Mouse (Mus musculus) embryonic facial prominence, embryonic 12.5 days (tissue): ENCODE measurements around the gene Ccdc175. TPM values are rescaled to one million over a fixed set of nuclear protein-coding genes. Genes with fewer than 3 reads are reported as not detected.

Experiments
- ATAC-seq: fragments of 200-750 bp; cut with Nextera tagmentation; 2 replicates; pipeline ENCODE4 v1.8.0; 2017; ENCODE audit not compliant: insufficient number of reproducible peaks, insufficient read depth, low FRiP score, low TSS enrichment
- H3K27ac ChIP-seq: fragments of 300-500 bp; sonication (generic); 2 replicates; pipeline ENCODE4 v1.5.1; 2016; ENCODE audit warnings: mild to moderate bottlenecking
- H3K27me3 ChIP-seq: fragments of 300-500 bp; sonication (generic); 2 replicates; pipeline ENCODE4 v1.6.1; 2016; ENCODE audit warnings: mild to moderate bottlenecking, moderate library complexity
- H3K36me3 ChIP-seq: fragments of 300-500 bp; sonication (generic); 2 replicates; pipeline ENCODE4 v1.6.1; 2016; ENCODE audit warnings: mild to moderate bottlenecking
- H3K4me1 ChIP-seq: fragments of 300-500 bp; sonication (generic); 2 replicates; pipeline ENCODE4 v1.6.1; 2016
- H3K4me2 ChIP-seq: fragments of 300-500 bp; sonication (generic); replicated peaks from 2 replicates; pipeline ENCODE4 v1.6.1; 2016; ENCODE audit warnings: mild to moderate bottlenecking, moderate library complexity
- H3K4me3 ChIP-seq: fragments of 300-500 bp; sonication (generic); 2 replicates; pipeline ENCODE4 v1.5.1; 2016; ENCODE audit warnings: mild to moderate bottlenecking
- H3K9ac ChIP-seq: fragments of 300-500 bp; sonication (generic); 2 replicates; pipeline ENCODE4 v1.6.1; 2016; ENCODE audit warnings: mild to moderate bottlenecking, moderate library complexity
- H3K9me3 ChIP-seq: fragments of 300-500 bp; sonication (generic); 2 replicates; pipeline ENCODE4 v1.6.1; 2016; ENCODE audit warnings: mild to moderate bottlenecking, moderate library complexity
- WGBS: fragments of 180-500 bp; shearing (Covaris S2); methylation state at CpG from one replicate; pipeline ENCODE4 v1.1.7; 2016; 5-methylcytosine and 5-hydroxymethylcytosine counted together
- polyA plus RNA-seq: library from polyadenylated mRNA; unstranded; fragments of >200 nt; fragmentation: Nextera tagmentation; extraction: Ambion mirVana; gene quantifications from 2 replicates; pipeline ENCODE4 v1.2.1, GENCODE M21; 2016

Ccdc175 gene
- not detected in 2 replicates for polyA plus RNA-seq

- no peak within 1 kb of the TSS for H3K27ac ChIP-seq
- ATAC-seq, result no peak
- H3K27me3 ChIP-seq, result no peaks in the 10 kb centered on the region
- H3K4me3 ChIP-seq, result no peak within 1 kb of the TSS
- H3K4me2 ChIP-seq, result no peak within 1 kb of the TSS
- no peaks in the 10 kb centered on the region for H3K4me1 ChIP-seq
- H3K9ac ChIP-seq, result no peak within 1 kb of the TSS
- H3K9me3 ChIP-seq, result no peaks in the 10 kb centered on the region
- H3K36me3 ChIP-seq, result no peaks in the 10 kb centered on the region
- WGBS, result 77% methylated on average over 12 of the region's 12 CpGs
Measured at GRCm38 (mm10) chr12:72184929-72185328, at the start of gene Ccdc175. Gene Ccdc175 (minus strand): TSS chr12:72185029.

- Histone ChIP-seq H3K4me1 (0 out of 2 replicates have a peak, but pooled peaks cover 2% of the 10 kb centered on the region), H3K9me3 (no peaks in the 10 kb centered on the region), H3K36me3 (no peaks in the 10 kb centered on the region), H3K27me3 (peaks cover 27% of the 10 kb centered on the region), H3K27ac (no peak overlapping the region), H3K9ac (no peak overlapping the region), H3K4me2 (0 out of 2 replicates have a peak overlapping the region, but pooled peaks have one; percentile 5), H3K4me3 (no peak overlapping the region)
- 87% methylated on average over 3 of the region's 3 CpGs for WGBS
- no peak for ATAC-seq
Measured at GRCm38 (mm10) chr12:72234151-72234550, 49.3 kb upstream of the Ccdc175 start.

GRCm38 (mm10) chr12:72232826-72233790 lies 48.3 kb upstream of the Ccdc175 start:
- Histone ChIP-seq H3K4me3 (no peak overlapping the region), H3K4me1 (0 out of 2 replicates have a peak, but pooled peaks cover 2% of the 10 kb centered on the region), H3K4me2 (no peak overlapping the region), H3K9me3 (no peaks in the 10 kb centered on the region), H3K27ac (no peak overlapping the region), H3K9ac (no peak overlapping the region), H3K36me3 (no peaks in the 10 kb centered on the region), H3K27me3 (peaks cover 21% of the 10 kb centered on the region)
- 87% methylated on average over 19 of the region's 19 CpGs for WGBS
- ATAC-seq, result no peak

- Histone ChIP-seq H3K4me1 (0 out of 2 replicates have a peak, but pooled peaks cover 2% of the 10 kb centered on the region), H3K4me3 (no peak overlapping the region), H3K36me3 (no peaks in the 10 kb centered on the region), H3K27ac (no peak overlapping the region), H3K27me3 (peaks cover 13% of the 10 kb centered on the region), H3K9ac (no peak overlapping the region), H3K9me3 (no peaks in the 10 kb centered on the region), H3K4me2 (no peak overlapping the region)
- no peak for ATAC-seq
- 80% methylated on average over 3 of the region's 3 CpGs for WGBS
Measured at GRCm38 (mm10) chr12:72232176-72232575, 47.3 kb upstream of the Ccdc175 start.

GRCm38 (mm10) chr12:72229451-72230196 lies 44.8 kb upstream of the Ccdc175 start:
- H3K27me3 ChIP-seq, result no peaks in the 10 kb centered on the region
- no peak for ATAC-seq
- H3K4me2 ChIP-seq, result no peak overlapping the region
- H3K4me1 ChIP-seq, result no peaks in the 10 kb centered on the region
- WGBS, result 81% methylated on average over 8 of the region's 8 CpGs
- no peak overlapping the region for H3K9ac ChIP-seq
- H3K27ac ChIP-seq, result no peak overlapping the region
- H3K9me3 ChIP-seq, result no peaks in the 10 kb centered on the region
- no peaks in the 10 kb centered on the region for H3K36me3 ChIP-seq
- no peak overlapping the region for H3K4me3 ChIP-seq

- 82% methylated on average over 6 of the region's 6 CpGs for WGBS
- Histone ChIP-seq H3K36me3 (no peaks in the 10 kb centered on the region), H3K4me1 (no peaks in the 10 kb centered on the region), H3K9me3 (no peaks in the 10 kb centered on the region), H3K4me3 (no peak overlapping the region), H3K27ac (no peak overlapping the region), H3K27me3 (no peaks in the 10 kb centered on the region), H3K4me2 (no peak overlapping the region), H3K9ac (no peak overlapping the region)
- no peak for ATAC-seq
Measured at GRCm38 (mm10) chr12:72227731-72228130, 42.9 kb upstream of the Ccdc175 start.

GRCm38 (mm10) chr12:72225371-72225770 lies 40.5 kb upstream of the Ccdc175 start:
- no peaks in the 10 kb centered on the region for H3K4me1 ChIP-seq
- H3K4me2 ChIP-seq, result no peak overlapping the region
- H3K9me3 ChIP-seq, result no peaks in the 10 kb centered on the region
- H3K9ac ChIP-seq, result no peak overlapping the region
- H3K27ac ChIP-seq, result no peak overlapping the region
- no peak overlapping the region for H3K4me3 ChIP-seq
- whole genome bisulfite sequencing, result 95% methylated on average over 3 of the region's 3 CpGs
- ATAC-seq, result no peak
- no peaks in the 10 kb centered on the region for H3K36me3 ChIP-seq
- no peaks in the 10 kb centered on the region for H3K27me3 ChIP-seq

- Histone ChIP-seq H3K27me3 (no peaks in the 10 kb centered on the region), H3K4me2 (no peak overlapping the region), H3K9ac (no peak overlapping the region), H3K4me1 (no peaks in the 10 kb centered on the region), H3K36me3 (no peaks in the 10 kb centered on the region), H3K27ac (no peak overlapping the region), H3K9me3 (no peaks in the 10 kb centered on the region), H3K4me3 (no peak overlapping the region)
- ATAC-seq, result no peak
- WGBS, result 94% methylated on average over 16 of the region's 16 CpGs
Measured at GRCm38 (mm10) chr12:72223557-72224102, 38.8 kb upstream of the Ccdc175 start.

GRCm38 (mm10) chr12:72213554-72213953 lies 28.7 kb upstream of the Ccdc175 start:
- Histone ChIP-seq H3K4me2 (no peak overlapping the region), H3K27ac (no peak overlapping the region), H3K9ac (no peak overlapping the region), H3K9me3 (no peaks in the 10 kb centered on the region), H3K4me1 (no peaks in the 10 kb centered on the region), H3K27me3 (no peaks in the 10 kb centered on the region), H3K36me3 (no peaks in the 10 kb centered on the region), H3K4me3 (no peak overlapping the region)
- 58% methylated on average over 5 of the region's 5 CpGs for WGBS
- ATAC-seq, result no peak

- no peak for ATAC-seq
- no peak overlapping the region for H3K4me2 ChIP-seq
- no peak overlapping the region for H3K4me3 ChIP-seq
- H3K27ac ChIP-seq, result no peak overlapping the region
- no peaks in the 10 kb centered on the region for H3K9me3 ChIP-seq
- no peaks in the 10 kb centered on the region for H3K27me3 ChIP-seq
- H3K36me3 ChIP-seq, result no peaks in the 10 kb centered on the region
- no peak overlapping the region for H3K9ac ChIP-seq
- H3K4me1 ChIP-seq, result peaks cover 6% of the 10 kb centered on the region
- WGBS, result 89% methylated on average over 3 of the region's 3 CpGs
Measured at GRCm38 (mm10) chr12:72200828-72201227, 16.0 kb upstream of the Ccdc175 start.

- H3K27me3 ChIP-seq, result no peaks in the 10 kb centered on the region
- H3K9ac ChIP-seq, result no peak overlapping the region
- no peak overlapping the region for H3K27ac ChIP-seq
- 28% methylated on average over 18 of the region's 18 CpGs for WGBS
- H3K36me3 ChIP-seq, result no peaks in the 10 kb centered on the region
- H3K4me3 ChIP-seq, result 0 out of 2 replicates have a peak overlapping the region, but pooled peaks have one; percentile 14
- ATAC-seq, result no peak
- H3K9me3 ChIP-seq, result no peaks in the 10 kb centered on the region
- H3K4me1 ChIP-seq, result peaks cover 6% of the 10 kb centered on the region
- peak overlapping the region; percentile 37 for H3K4me2 ChIP-seq
Measured at GRCm38 (mm10) chr12:72197925-72198486, 13.2 kb upstream of the Ccdc175 start.
